Mouse (Mus musculus) right cerebral cortex, postnatal 10 days (tissue): ENCODE measurements around the gene Qrich2.
"Not testable (repeated sequence)": the region's sequence is repeated elsewhere in the genome, so short reads cannot be mapped to it uniquely, and the experiment has no call there.

Experiments used
- DNase-seq, 2 experiments: peaks; one replicate each; pipeline ENCODE4 v3.0.0; 2021; ENCODE audit warnings: low spot score in 2 of 2

The Qrich2 gene

DNA sequence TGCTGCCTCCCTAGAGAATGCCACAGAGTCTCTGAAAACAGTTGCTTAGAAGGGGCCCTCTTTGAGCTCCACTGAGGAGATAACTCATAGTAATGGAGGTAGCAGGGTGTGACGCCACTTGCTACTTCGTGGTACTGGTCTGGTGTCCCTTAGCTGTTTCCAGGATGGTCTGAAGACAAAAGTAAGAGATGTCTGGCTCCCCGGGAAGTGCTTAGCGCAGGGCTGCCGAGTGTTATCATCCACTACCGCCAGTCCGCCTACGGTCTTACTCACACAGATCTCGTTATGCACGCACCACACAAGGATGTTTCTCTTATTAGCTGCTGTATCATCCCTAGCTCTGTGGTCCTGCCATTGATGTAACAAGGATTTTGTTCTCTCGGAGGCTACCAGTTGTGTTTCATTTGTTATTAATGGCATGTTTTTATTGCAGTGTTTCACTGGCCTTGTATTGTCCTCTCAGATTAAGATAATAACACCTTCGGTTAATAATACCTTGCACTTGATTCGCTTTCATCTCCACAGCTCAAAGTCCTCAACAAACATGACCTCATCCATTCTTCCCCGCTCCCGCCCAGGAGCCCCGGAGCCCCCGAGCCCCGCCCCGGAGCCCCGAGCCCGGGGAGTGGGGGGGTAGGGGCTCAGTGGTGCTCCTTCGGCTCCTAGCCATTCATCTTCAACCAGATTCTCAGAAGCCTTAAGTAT is 35.2 kb downstream of the Qrich2 start:
- DNase-seq = no peak

DNA sequence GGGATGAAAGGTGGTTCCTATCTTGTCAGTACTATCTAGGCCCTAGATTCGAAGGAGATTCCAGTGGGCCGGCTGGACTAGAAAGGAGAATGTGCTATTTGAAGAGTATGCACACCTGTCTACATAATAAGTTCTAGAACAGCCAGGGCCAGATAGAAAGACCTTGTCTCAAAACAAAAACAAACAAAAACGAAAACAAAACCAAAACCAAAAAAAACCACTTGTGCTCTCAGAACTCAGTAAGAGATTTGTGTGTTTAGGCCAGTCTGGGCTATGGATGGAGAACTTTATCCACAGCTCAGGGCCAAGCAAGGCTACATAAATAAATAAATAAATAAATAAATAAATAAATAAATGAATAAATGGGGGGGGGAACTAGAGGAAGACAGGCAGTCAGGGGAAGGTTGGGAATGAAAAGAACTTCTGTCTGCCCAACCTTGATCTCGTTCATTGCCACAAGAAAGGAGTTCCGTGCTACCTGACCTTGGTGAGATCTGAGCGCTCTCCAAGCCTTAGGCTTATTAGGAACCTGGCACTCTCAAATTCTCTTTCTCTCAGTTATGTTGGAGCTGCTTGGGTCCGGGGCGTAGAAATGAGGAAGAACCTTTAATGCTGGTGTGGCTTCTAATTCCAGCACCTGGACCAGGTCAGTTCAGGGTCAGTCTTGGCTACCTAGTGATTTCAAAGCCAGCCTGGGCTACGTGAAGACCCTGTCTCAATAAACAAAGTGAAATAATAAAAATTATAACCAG is 36.0 kb downstream of the Qrich2 start:
- DNase-seq = no peak

DNA sequence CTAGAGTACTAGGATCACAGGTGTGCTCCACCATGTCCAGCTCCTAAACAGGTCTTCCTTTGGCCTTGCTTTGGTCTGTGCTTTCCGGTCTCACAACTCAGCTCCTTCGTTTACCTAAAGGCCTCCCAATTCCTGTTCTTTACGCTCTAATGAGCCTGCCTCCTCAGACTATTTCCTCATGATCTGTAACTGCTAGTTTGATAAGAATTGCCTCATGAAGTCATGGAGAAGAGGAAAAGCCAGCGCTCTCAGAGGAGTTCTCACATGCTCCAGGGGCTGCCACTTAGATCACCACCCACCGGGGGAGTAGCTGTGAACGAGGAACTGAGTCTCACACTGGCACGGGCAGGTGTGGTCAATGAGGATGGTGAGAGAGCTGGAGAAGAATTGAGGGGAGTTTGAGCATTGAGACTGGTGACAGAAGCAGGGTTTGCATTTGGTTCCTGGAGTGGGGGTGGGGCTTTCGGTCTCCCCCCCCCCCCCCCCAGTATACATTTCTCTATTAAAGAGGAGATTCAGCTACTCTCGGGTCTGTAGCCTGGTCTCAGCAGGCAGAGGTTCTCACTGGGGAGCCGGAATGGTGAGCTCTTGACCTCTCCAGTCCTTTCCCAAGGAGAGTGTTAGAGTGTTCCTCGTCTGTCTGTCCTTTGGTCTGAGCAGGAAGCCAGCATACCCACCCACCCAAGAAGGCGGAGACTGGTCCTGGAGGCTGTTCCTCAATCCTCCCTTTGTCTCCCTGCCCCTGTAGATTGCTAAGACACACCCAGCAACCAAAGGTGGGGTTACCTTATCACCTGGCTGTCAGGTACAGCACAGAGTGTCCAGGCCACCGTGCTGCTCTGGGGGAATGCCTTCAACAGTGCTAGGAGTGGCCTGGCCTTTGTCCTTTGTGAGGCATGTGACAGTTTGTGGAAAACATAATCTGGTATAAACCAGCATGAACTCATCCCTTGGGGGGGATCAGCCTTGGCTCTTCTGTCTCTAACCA is 36.9 kb downstream of the Qrich2 start:
- DNase-seq = no peak

DNA sequence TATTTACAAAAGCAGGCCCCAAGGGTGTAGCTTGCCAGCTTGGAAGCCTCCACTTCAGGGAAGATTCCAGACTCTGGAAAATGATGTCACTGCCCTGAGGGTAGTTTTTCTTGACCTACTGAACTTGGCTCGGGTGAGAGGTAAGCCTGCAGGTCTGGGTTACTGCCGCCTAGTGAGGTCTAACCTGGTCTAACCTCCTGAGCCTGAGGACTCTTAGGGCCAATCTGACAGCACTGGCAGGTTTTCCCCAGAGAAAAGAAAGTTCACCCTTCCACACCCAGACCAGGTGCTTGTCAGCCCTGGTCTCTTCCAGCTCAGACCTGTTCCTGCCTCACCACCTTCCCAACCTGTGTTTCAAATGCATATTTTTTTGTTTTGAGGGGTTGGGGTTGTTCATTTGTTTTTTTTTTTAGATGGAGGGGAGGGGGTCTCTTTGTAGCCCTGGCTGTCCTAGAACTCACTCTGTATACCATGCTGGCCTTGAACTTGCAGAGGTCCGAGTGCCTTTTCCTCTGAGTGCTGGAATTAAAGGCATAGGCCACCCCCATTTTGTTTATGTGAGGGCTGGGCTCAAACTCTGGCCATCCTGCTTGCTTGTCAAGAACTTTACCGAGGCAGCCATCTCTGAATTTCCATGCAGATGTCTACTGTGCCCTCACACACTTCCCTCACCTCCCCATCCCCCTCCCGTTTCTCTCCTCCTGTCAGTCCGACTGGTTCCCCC is 39.0 kb downstream of the Qrich2 start:
- DNase-seq = no peak

DNA sequence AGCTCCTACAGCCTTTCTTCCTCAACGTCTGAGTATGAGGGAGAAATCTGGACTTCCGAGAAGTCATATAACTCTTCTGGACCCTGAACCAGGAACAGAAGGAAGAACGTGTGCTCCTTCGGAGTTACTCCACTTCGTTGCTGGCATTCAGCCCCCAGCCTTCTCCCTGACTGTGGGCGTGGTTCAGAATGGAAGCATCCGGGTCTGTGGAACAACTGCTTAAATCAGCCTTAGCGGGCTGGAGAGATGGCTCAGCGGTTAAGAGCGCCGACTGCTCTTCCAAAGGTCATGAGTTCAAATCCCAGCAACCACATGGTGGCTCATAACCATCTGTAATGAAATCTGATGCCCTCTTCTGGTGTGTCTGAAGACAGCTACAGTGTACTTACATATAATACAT is 39.7 kb downstream of the Qrich2 start:
- not testable (repeated sequence) for DNase-seq

DNA sequence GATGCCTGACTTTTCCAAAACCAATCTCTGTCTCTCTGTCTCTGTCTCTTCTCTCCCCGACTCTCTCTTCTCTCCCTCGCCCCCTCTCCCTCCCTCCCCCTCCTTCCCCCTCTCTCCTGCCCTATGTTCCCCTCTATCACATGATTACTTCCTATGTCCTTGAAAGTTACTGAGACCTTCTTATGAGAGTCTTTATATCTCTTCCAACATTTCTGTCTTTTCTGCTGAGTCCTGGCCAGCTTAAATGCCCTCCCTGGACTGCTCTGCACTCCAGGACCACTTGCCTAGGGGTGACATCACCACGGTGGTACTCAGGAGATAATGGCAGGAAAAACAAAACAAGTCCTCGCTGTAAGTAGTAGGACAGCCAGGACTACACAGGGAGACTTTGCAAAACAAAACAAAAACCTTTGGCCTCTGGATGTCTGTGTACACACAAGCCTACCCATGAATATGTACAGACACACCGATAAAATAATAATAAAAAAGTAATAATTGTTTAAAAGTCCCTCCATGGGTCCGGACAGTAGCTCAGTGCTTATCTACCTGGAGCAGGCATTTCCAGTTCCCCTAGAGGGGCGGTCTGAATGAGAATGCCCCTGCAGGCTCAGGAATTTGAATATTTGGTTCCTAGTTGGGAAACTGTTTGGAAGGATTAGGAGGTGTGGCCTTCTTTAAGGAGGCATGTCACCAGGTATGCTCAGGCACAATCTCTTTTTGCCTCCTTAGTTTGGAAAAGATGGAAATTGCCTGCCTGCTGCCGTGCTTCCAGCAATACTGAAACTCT is 41.2 kb downstream of the Qrich2 start:
- no peak for DNase-seq

DNA sequence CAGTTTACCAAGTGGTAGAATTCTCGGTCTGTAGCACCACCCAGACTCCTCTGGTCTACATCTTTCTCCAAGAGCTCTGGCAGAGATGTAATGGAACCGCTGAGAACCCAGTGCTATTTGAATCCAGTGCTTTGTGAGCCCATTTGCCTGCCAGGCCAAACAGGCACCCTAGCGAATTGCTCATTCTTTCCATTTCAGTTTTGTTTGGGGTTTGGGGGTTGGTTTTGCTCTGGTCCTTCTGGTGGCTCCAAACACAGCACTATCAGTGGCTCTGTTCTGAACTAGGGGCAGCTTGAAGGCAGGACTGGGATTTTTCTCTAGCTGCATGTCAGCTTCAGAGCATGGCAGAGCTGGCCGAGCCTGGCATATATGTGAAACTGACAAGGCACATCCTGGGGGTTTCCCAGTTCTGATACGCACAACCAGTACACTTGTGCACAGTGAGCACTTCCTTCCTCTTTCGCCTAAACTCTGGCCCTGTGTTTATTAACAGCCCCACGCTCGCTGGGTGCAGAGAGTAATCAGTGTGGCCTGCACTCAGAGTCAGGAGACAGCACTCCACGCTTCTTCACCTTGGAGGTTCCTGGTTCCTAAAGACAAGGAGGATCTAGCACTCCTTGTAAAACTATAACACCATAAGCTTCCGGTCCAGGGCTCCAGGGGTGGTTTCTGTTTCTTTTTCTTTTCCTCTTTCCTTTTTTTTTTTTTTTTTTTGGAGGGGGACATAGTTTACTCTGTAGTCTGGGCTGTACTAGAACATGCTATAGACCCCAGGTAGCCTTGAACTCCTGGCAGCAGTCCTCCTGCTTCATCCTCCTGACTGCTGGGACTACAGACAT is 42.0 kb downstream of the Qrich2 start:
- DNase-seq = no peak

DNA sequence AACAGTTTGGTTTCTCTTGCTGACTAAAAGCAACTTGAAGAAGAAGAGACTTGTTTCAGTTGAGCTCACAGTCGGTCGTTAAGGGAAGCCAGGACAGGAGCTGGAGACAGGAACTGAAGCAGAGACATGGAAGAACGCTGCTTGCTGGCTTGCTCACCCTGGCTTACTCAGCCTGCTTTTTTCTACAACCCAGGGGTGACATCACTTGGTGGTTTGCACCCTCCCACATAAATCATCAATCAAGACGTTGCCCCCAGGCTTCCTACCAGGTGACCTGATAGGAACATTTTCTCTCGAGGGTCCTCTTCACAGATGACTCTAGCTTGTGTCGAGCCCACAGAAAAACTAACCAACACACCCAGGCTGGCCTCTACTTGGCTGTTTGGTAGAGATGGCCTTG is 42.8 kb downstream of the Qrich2 start:
- DNase-seq = no peak

DNA sequence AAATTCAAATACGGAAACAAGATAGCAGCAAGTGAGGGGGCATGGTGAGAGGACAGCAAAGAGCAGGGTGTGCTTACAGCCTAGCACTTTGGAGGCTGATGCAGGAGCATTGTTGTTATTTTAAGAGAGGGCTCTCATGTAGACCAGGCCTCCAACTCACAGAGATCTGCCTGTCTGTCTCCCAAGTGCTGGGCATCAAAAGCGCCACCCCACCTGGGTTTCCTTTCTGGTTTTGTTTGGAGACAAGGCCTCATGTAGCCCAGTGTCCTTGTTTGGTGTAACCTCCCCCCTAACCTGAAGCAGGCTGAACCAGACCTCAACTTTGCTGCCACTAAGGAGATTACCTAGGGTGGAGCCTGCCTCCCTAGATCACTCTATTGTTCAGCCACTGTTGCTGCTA is 43.5 kb downstream of the Qrich2 start:
- no peak for DNase-seq

DNA sequence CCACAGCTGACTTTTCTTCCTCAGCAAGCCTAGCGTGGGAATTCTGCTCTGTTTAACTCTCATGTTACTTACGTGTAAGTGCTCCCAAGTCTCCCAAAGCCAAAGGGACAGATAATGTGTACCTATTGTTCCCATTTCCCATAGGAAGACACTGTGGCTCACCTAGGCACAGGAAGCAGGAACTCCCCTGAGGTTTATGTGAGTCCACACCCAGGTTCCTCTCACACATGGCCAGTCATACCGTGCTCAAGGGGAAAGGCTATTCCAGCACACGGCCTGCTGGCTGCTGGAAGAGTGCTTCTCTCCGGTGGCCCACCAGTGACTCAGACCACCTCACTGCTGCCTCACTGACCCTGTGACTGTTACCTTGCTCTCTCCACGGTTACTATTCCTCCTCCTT is 44.9 kb downstream of the Qrich2 start:
- DNase-seq = no peak

DNA sequence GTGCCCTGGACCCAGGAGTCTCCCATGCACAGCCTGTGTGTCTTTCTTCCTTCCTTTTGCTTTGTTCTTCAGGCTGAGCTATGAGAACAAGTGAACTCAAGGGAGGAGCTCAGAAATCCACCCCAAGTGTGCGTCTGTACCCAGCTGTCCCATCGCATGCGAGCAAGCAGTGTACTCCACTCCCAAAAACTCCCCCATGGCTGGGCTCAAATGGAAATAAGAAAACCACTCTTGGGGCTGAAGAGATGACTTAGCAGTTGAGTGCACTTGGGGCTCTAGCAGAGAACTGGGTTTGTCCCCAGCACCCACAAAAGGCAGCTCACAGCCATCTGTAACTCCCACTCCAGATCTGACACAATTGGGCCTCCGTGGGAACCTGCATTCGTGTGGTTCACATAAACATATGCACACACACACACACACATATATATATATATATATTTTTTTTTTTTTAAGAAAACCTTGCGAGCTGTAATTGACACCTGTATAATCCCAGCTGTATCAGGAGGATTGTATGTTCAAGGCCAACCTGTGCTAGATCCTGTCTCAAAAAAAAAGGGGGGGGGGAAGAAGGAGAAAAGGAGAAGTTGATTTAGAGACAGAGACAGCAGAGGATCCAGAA is 47.1 kb downstream of the Qrich2 start:
- DNase-seq = no peak

DNA sequence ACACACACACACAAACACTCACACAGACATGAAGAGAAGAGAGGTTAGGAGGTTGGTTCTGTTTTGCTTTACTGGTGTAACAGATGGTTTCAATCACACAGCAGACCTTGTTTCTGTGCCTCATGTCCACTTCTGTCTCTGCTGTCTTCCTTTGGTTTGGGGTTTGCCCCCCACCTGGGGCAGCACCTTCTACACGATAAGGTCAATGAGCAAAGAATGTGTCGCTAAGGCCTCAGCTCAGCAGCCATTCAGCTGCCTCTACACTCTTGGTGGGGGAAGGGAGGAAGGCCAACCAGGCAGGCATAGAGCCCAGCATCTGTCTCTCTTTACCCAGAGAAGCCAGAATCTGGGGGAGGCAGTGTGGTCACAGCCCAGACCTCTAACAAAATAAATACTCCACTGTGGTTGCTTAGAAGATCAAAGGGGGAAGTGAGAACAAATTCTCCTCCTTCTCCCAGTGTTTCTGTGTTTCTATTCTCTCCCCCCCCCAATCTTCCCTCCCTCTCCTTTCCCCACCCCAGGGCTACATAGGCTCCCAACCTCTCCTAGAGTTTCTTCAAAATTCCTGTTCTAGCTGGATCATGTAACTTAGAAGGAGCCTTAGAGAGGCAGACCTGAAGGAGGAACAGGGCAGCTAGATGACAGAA is 47.7 kb downstream of the Qrich2 start:
- peak; percentile 61 to 62 for DNase-seq

DNA sequence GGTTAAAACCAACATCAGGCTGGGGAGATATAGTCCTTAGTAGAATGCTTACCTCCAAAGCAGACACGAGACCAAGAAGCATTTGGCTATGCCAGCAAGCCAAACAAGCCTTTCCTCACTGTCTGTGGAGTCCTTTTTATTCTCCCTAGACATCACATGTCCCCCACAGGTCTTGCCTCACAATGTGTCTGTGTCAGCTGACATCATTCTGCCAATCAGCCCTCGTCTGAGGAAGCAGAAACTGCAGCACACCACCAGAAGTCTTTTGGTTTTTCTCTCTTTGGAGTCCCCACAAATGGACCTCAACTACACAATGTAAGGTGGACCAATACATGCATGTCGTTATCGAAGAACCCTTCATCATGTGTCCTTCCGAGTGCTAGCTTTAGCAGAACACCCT is 49.0 kb downstream of the Qrich2 start:
- DNase-seq = no peak

DNA sequence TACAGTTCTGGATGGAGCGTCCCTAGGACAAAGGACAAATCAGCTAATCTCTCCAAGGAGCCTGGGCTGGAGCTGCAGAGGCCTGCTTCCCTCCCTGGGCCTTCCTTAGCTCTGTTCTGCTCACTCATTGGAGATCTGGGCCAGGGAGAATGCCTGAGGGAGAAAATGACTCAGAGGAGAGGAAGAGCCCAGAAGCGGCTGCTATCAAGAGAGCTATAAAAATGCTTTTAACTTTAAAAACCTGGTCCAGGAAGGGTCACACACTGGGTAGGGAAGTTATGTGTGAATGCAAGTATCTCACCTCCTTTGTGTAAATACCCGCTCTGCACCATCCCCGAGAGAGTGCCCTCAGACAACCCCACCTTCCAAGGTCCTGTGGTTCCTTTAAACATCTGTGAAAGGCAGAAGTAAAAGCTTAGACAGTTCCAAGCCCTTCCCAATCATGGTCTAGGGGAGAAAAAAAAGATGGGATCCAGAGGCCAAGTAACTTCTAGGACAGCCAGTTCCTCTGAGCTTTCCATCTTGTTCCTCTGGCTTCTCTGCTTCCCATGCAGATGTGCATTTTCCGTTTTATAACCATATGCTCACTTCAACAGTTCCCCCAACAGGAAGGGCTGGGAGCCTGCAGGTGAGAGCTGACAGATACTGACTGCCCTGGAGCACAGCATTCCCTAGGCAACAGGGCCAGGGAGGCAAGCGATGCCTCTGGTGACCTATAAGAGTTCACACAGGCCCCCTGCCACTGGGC is 49.7 kb downstream of the Qrich2 start:
- no peak for DNase-seq

DNA sequence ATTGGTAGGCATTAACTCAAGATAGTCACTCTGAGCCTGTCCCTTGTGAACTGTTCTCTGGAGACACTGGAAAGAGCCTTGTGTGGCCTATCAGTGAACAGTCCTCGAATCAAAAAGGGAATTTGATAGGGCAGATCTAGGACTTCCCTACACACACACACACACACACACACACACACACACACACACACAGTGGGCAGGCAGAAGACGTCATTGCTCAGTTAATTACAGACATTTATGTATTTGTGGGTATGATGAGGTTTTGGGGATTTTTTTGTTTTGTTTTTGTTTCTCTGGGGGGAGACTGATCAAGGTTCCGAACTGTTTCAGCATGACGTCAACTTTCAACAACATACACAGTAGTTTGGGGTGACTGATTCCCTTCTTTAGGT is 52.4 kb downstream of the Qrich2 start:
- DNase-seq = no peak

DNA sequence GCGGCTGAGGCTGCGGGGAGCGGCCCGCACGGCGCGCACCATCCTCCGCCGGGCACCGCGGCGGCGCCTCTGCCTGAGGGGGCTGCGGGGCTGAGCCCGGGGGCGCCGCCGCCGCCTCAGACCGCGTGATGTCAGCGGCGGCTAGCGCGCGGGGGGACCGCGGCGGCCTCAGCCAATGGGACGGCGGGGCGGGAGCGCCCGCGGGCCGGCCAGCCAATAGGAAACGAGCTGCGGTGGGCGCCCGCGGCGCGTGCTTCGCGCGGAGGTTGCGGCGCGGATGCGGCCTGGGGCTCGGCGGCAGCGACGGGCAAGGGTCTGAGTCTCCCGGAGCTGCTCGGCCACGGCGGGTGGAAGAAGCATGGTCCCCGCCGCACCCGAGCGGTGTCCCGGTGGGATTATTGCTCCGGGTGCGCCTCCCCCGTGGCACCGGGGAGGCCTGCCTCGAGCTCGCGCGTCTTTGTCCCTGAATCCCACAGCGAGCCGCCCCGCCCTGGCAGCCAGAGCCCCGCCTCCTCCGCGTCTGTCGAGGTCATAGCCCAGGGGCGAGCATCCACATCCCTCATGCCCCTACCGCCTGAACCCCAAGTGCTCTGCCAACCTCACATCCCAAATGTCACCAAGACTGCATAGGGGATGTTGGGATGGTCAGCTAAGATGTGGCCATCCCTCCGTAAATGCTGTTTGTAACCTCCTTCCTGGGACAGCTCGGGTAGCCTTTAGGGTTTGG is 53.0 kb downstream of the Qrich2 start, which contains the start of gene Rnf157:
Gene Rnf157, minus strand, starts transcription at position 129 of the 727 bp plus-strand sequence.
- peak; percentile 94 for DNase-seq
